Mouse (Mus musculus) lung, postnatal 14 days (tissue): ENCODE results near the gene Itga4.

Experiments
- DNase-seq: peaks from one replicate; pipeline ENCODE4 v3.0.0; 2021

The Itga4 gene

GRCm38 (mm10) chr2:79267181-79267580 lies 12.0 kb downstream of the Itga4 start:
- no peak for DNase-seq

- no peak for DNase-seq
Measured at GRCm38 (mm10) chr2:79268863-79269262, 13.6 kb downstream of the Itga4 start.

- DNase-seq: no peak
Measured at GRCm38 (mm10) chr2:79270034-79270535, 14.9 kb downstream of the Itga4 start.

- DNase-seq: no peak
Measured at GRCm38 (mm10) chr2:79271838-79272237, 16.6 kb downstream of the Itga4 start.

GRCm38 (mm10) chr2:79278581-79278980 lies 23.4 kb downstream of the Itga4 start:
- no peak for DNase-seq

- DNase-seq: no peak
Measured at GRCm38 (mm10) chr2:79284206-79284605, 29.0 kb downstream of the Itga4 start.

GRCm38 (mm10) chr2:79290149-79290548 lies 34.9 kb downstream of the Itga4 start:
- no peak for DNase-seq

GRCm38 (mm10) chr2:79291922-79292321 lies 36.7 kb downstream of the Itga4 start:
- no peak for DNase-seq

- DNase-seq: no peak
Measured at GRCm38 (mm10) chr2:79292431-79292830, 37.2 kb downstream of the Itga4 start.

GRCm38 (mm10) chr2:79302398-79302797 lies 47.2 kb downstream of the Itga4 start:
- no peak for DNase-seq

- DNase-seq: no peak
Measured at GRCm38 (mm10) chr2:79307549-79307948, 52.3 kb downstream of the Itga4 start.

GRCm38 (mm10) chr2:79309454-79310118 lies 54.4 kb downstream of the Itga4 start:
- DNase-seq: no peak

GRCm38 (mm10) chr2:79312499-79312898 lies 57.3 kb downstream of the Itga4 start:
- DNase-seq: no peak

- DNase-seq: no peak
Measured at GRCm38 (mm10) chr2:79315108-79315507, 59.9 kb downstream of the Itga4 start.

- DNase-seq: no peak
Measured at GRCm38 (mm10) chr2:79316182-79316880, 61.1 kb downstream of the Itga4 start.

- DNase-seq: no peak
Measured at GRCm38 (mm10) chr2:79328079-79328478, 72.9 kb downstream of the Itga4 start.

- no peak for DNase-seq
Measured at GRCm38 (mm10) chr2:79334661-79335060, 79.4 kb downstream of the Itga4 start.

- DNase-seq: no peak
Measured at GRCm38 (mm10) chr2:79336141-79336540, 80.9 kb downstream of the Itga4 start.

- DNase-seq: no peak
Measured at GRCm38 (mm10) chr2:79339003-79339402, 83.8 kb downstream of the Itga4 start.

- no peak for DNase-seq
Measured at GRCm38 (mm10) chr2:79343115-79343514, 87.9 kb downstream of the Itga4 start.

- no peak for DNase-seq
Measured at GRCm38 (mm10) chr2:79351179-79352099, 96.2 kb downstream of the Itga4 start.

- no peak for DNase-seq
Measured at GRCm38 (mm10) chr2:79352100-79352802, 97.0 kb downstream of the Itga4 start.

GRCm38 (mm10) chr2:79354773-79355172 lies 99.5 kb downstream of the Itga4 start:
- no peak for DNase-seq
